Mouse (Mus musculus) kidney, adult 2 months (tissue): ENCODE data around the gene Tnnc1. TPM values are rescaled to one million over a fixed set of nuclear protein-coding genes. Genes with fewer than 3 reads are reported as not detected.

Source experiments
- DNase-seq: peaks from one replicate; pipeline ENCODE4 v3.0.0; 2021
- H3K27ac ChIP-seq: fragments of 200-500 bp; 2 replicates; pipeline ENCODE4 v1.5.1; 2012; ENCODE audit warnings: low read depth, low read length, control low read depth, inconsistent platforms; ENCODE audit not compliant: insufficient read depth
- H3K27me3 ChIP-seq: fragments of 200-500 bp; replicated peaks from 2 replicates; pipeline ENCODE4 v1.6.1; 2012; ENCODE audit warnings: mild to moderate bottlenecking, moderate library complexity, low read length, inconsistent platforms; ENCODE audit not compliant: control insufficient read depth, insufficient read depth
- H3K36me3 ChIP-seq: fragments of 200-500 bp; 2 replicates; pipeline ENCODE4 v1.6.1; 2012; ENCODE audit warnings: mild to moderate bottlenecking, moderate library complexity, low read length, inconsistent platforms; ENCODE audit not compliant: control insufficient read depth, insufficient read depth
- H3K4me1 ChIP-seq: fragments of 200-500 bp; 2 replicates; pipeline ENCODE4 v1.6.1; 2011; ENCODE audit warnings: low read length; ENCODE audit not compliant: control insufficient read depth, insufficient read depth
- H3K4me3 ChIP-seq: fragments of 200-500 bp; 2 replicates; pipeline ENCODE4 v1.5.1; 2011; ENCODE audit warnings: mild to moderate bottlenecking, low read depth, low read length, control low read depth; ENCODE audit not compliant: insufficient read depth
- CTCF ChIP-seq: fragments of 200-500 bp; conservative IDR thresholded peaks from 2 replicates; pipeline ENCODE4 v1.5.1; 2011; ENCODE audit warnings: low read depth, mild to moderate bottlenecking, control low read depth, low read length, moderate library complexity, mixed read lengths; ENCODE audit not compliant: insufficient read depth, insufficient read length
- POLR2A ChIP-seq: fragments of 200-500 bp; IDR thresholded peaks from one replicate; pipeline ENCODE4 v1.6.1; 2011; ENCODE audit warnings: low read depth, low read length, control low read depth
- WGBS: fragments of 180-500 bp; shearing (Covaris S2); methylation state at CpG from one replicate; pipeline ENCODE4 v1.1.7; 2018; 5-methylcytosine and 5-hydroxymethylcytosine counted together
- polyA plus RNA-seq: library from polyadenylated mRNA; depleted of rRNA; stranded (reverse); fragments of >200 nt; gene quantifications from 2 replicates; pipeline ENCODE4 v1.2.3, GENCODE M21; 2012

The Tnnc1 gene
- polyA plus RNA-seq, 1 experiment, result 9.1 TPM

- peaks cover 39% of the 10 kb centered on the region for H3K4me1 ChIP-seq
- WGBS, result 53% methylated on average over 5 of the region's 5 CpGs
- DNase-seq, result no peak
- no peaks in the 10 kb centered on the region for H3K27me3 ChIP-seq
- TF ChIP-seq POLR2A (no peak), CTCF (no peak)
- peaks cover 12% of the 10 kb centered on the region for H3K36me3 ChIP-seq
- peak overlapping the region; percentile 58 for H3K27ac ChIP-seq
- H3K4me3 ChIP-seq, result no peak overlapping the region
Measured at GRCm38 (mm10) chr14:31183541-31183940, 24.6 kb upstream of the Tnnc1 start.

DNA sequence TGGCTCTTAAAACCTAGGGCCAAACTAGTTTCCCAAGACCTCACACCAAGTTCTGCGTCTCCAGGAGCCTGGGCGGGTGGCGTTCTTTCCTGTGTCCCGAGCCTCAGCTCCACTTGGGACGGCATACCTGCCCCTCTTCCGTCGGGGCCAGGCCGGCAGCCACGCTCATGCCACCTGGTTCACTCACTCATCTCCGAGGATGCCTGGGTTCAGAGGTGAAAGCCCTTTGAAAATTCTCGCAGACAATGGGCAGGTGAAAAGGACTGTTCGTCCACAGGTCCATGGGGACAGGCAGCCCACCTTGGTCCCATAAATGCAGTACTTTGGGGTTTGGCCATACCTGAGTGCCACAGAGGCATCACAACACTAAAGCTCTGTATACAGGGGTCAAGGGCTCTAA, 23.9 kb upstream of the Tnnc1 start:
- peak overlapping the region; percentile 6; the same call in 1 of the 2 replicates for H3K27ac ChIP-seq
- peaks cover 39% of the 10 kb centered on the region for H3K4me1 ChIP-seq
- TF ChIP-seq POLR2A, result no peak
- TF ChIP-seq CTCF, result no peak
- H3K4me3 ChIP-seq, result no peak overlapping the region
- no peak for DNase-seq
- peaks cover 12% of the 10 kb centered on the region for H3K36me3 ChIP-seq
- H3K27me3 ChIP-seq, result no peaks in the 10 kb centered on the region
- 88% methylated on average over 12 of the region's 12 CpGs for WGBS

DNA sequence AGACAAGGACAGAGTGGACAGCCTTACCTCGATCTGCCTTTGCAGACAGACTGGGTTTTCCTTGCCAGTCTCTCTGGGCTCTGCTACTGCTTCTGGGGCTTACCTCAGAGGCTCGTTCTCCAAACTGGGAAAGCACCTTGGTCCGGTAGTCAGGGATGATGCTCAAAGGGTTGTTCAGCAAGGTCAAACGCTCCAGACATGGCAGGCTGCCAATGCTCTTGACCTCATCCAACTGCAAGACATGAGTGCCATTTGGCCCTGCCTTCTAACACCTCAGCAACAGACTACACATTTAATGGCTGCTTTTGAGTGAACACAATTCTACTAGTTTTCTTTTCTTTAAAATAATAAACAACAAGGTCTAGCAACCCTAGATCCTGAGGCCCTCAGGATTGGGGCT, 21.5 kb upstream of the Tnnc1 start:
- DNase-seq, result peak; percentile 91
- TF ChIP-seq CTCF, result no peak
- TF ChIP-seq POLR2A, result no peak
- H3K27me3 ChIP-seq, result no peaks in the 10 kb centered on the region
- no peak overlapping the region for H3K4me3 ChIP-seq
- peaks cover 12% of the 10 kb centered on the region for H3K36me3 ChIP-seq
- 26% methylated on average over 4 of the region's 4 CpGs for WGBS
- H3K4me1 ChIP-seq, result peaks cover 28% of the 10 kb centered on the region
- peak overlapping the region; percentile 22; the same call in 1 of the 2 replicates for H3K27ac ChIP-seq

DNA sequence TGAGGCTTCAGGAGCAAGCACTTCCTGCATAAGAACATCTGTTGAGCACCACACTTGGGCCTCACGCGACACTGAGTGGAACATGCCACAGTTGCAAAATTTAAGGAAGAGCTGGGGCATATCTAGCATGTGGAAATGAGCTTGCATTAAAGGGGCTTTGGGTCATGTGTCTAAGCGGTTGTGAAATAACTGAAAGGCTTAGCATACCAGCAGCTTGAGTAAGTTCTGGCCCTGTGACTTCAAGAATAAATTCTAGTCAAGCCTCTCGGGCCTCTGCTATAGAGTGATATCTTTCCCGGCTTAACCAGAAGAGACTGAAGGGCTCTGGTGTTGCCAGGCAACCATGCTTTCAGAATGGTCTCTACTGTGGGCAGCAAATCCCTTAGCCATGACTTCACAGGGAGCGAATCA, 19.3 kb upstream of the Tnnc1 start:
- Histone ChIP-seq H3K27ac (0 out of 2 replicates have a peak overlapping the region, but pooled peaks have one; percentile 3), H3K4me1 (peaks cover 9% of the 10 kb centered on the region), H3K27me3 (no peaks in the 10 kb centered on the region), H3K36me3 (peaks cover 12% of the 10 kb centered on the region), H3K4me3 (no peak overlapping the region)
- peak; percentile 53 for DNase-seq
- TF ChIP-seq CTCF (no peak), POLR2A (no peak)
- WGBS, result 78% methylated on average over 6 of the region's 6 CpGs

DNA sequence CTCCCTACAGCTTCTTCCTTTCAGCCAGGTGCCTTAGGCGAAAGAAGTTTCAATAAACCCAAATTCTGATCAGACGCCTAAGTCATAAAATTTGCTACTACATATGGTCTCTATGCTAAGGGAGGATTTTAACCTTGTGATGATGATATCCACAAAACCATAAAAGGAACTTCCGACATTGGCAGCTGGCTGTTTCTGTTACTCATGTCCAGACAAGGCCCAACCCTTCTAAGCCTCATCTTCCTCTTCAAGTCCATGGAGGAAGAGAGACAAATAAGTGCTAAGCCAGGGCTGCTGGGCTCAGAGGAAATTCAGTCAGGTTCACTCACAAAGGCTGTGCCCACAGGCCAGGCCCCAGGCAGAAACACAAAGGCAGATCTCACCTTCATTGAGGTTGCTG, 18.8 kb upstream of the Tnnc1 start:
- TF ChIP-seq CTCF, result no peak
- TF ChIP-seq POLR2A, result no peak
- Histone ChIP-seq H3K4me1 (peaks cover 9% of the 10 kb centered on the region; the same call in 1 of the 2 replicates), H3K27me3 (no peaks in the 10 kb centered on the region), H3K36me3 (peaks cover 11% of the 10 kb centered on the region), H3K4me3 (no peak overlapping the region), H3K27ac (0 out of 2 replicates have a peak overlapping the region, but pooled peaks have one; percentile 3)
- no peak for DNase-seq
- 85% methylated on average over 3 of the region's 3 CpGs for WGBS

- DNase-seq, result no peak
- Histone ChIP-seq H3K4me1 (peaks cover 14% of the 10 kb centered on the region; the same call in 1 of the 2 replicates), H3K4me3 (no peak overlapping the region), H3K36me3 (peaks cover 1% of the 10 kb centered on the region; the same call in 1 of the 2 replicates), H3K27me3 (no peaks in the 10 kb centered on the region), H3K27ac (no peak overlapping the region)
- WGBS, result 39% methylated on average over 2 of the region's 2 CpGs
- TF ChIP-seq CTCF (no peak), POLR2A (no peak)
Measured at GRCm38 (mm10) chr14:31191936-31192335, 16.2 kb upstream of the Tnnc1 start.

DNA sequence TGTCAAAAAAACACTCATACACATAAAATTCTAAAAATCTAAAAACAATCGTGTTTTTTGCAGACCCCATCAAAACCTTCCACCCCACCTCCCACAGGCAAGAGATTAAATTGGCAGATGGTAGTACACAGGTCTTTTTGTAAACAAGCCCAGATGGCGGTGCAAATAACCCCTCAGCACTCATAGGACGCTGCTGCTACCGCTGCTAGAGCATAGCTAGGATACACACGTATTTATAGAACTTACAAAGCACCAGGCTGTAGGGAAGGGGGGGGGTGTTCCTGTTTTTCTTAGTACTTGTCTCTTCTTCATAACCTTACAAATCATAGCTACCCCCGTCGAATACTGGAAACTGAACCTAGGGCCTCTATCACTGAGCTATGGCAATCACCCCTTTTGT, 14.3 kb upstream of the Tnnc1 start:
- Histone ChIP-seq H3K27me3 (no peaks in the 10 kb centered on the region), H3K27ac (no peak overlapping the region), H3K4me3 (no peak overlapping the region), H3K36me3 (no peaks in the 10 kb centered on the region; the same call in 1 of the 2 replicates), H3K4me1 (peaks cover 7% of the 10 kb centered on the region; the same call in 1 of the 2 replicates)
- no peak for DNase-seq
- no peak for TF ChIP-seq CTCF
- TF ChIP-seq POLR2A, result no peak
- WGBS, result 77% methylated on average over 7 of the region's 7 CpGs

GRCm38 (mm10) chr14:31194441-31194840, 13.7 kb upstream of the Tnnc1 start:
- no peak for TF ChIP-seq CTCF
- TF ChIP-seq POLR2A, result no peak
- H3K36me3 ChIP-seq, result no peaks in the 10 kb centered on the region; the same call in 1 of the 2 replicates
- H3K4me1 ChIP-seq, result peaks cover 7% of the 10 kb centered on the region; the same call in 1 of the 2 replicates
- H3K27ac ChIP-seq, result no peak overlapping the region
- H3K4me3 ChIP-seq, result no peak overlapping the region
- DNase-seq, result no peak
- 68% methylated on average over 2 of the region's 2 CpGs for WGBS
- no peaks in the 10 kb centered on the region for H3K27me3 ChIP-seq
